Mouse (Mus musculus) forebrain, postnatal 0 days (tissue): ENCODE results near the gene Dscaml1. TPM values are rescaled to one million over a fixed set of nuclear protein-coding genes. Genes with fewer than 3 reads are reported as not detected.

Source experiments
- ATAC-seq: fragments of 200-750 bp; cut with Nextera tagmentation; 2 replicates; pipeline ENCODE4 v1.8.0; 2017; ENCODE audit warnings: mild to moderate bottlenecking, moderate library complexity
- DNase-seq: peaks from one replicate; pipeline ENCODE4 v3.0.0-alpha.2; 2015
- H3K27ac ChIP-seq: fragments of 300-500 bp; sonication (generic); 2 replicates; pipeline ENCODE4 v1.5.1; 2014; ENCODE audit warnings: low read depth, mild to moderate bottlenecking, antibody characterized with exemption, low read length, moderate library complexity, mixed read lengths
- H3K27me3 ChIP-seq: fragments of 300-500 bp; sonication (generic); 2 replicates; pipeline ENCODE4 v1.6.1; 2014; ENCODE audit warnings: mild to moderate bottlenecking, low read length, mixed read lengths; ENCODE audit not compliant: insufficient read depth
- H3K36me3 ChIP-seq: fragments of 300-500 bp; sonication (generic); 2 replicates; pipeline ENCODE4 v1.6.1; 2014; ENCODE audit warnings: mild to moderate bottlenecking, moderate library complexity; ENCODE audit not compliant: insufficient read depth
- H3K4me1 ChIP-seq: fragments of 300-500 bp; sonication (generic); 2 replicates; pipeline ENCODE4 v1.6.1; 2014; ENCODE audit warnings: antibody characterized with exemption; ENCODE audit not compliant: insufficient read depth
- H3K4me2 ChIP-seq: fragments of 300-500 bp; sonication (generic); 2 replicates; pipeline ENCODE4 v1.6.1; 2014; ENCODE audit warnings: low read depth, mild to moderate bottlenecking, moderate library complexity
- H3K4me3 ChIP-seq: fragments of 300-500 bp; sonication (generic); 2 replicates; pipeline ENCODE4 v1.5.1; 2014; ENCODE audit warnings: low read depth, low read length, mixed read lengths
- H3K9ac ChIP-seq: fragments of 300-500 bp; sonication (generic); 2 replicates; pipeline ENCODE4 v1.6.1; 2014; ENCODE audit warnings: mild to moderate bottlenecking
- H3K9me3 ChIP-seq: fragments of 300-500 bp; sonication (generic); 2 replicates; pipeline ENCODE4 v1.6.1; 2016; ENCODE audit warnings: low read length
- CTCF ChIP-seq: sonication (generic); IDR thresholded peaks from 2 replicates; pipeline ENCODE4 v1.5.1; 2016; ENCODE audit warnings: antibody characterized with exemption, control low read depth, low read depth
- WGBS: fragments of 180-500 bp; shearing (Covaris S2); extraction: QIAGEN DNeasy Blood & Tissue Kit; methylation state at CpG from one replicate; pipeline ENCODE4 v1.1.7; 2014; 5-methylcytosine and 5-hydroxymethylcytosine counted together
- polyA plus RNA-seq: library from polyadenylated mRNA; unstranded; fragments of >200 nt; fragmentation: Nextera tagmentation; extraction: Ambion mirVana; gene quantifications from 2 replicates; pipeline ENCODE4 v1.2.1, GENCODE M21; 2015
- total RNA-seq: library from RNA; depleted of rRNA; stranded (reverse); fragments of >200 nt; gene quantifications from 2 replicates; pipeline ENCODE4 v1.2.3, GENCODE M21; 2014; rRNA removed

Gene Dscaml1
- total RNA-seq (28.9 and 42.6 TPM in 2 replicates), polyA plus RNA-seq (13.4 and 19.6 TPM in 2 replicates)

GRCm38 (mm10) chr9:45426456-45426855 is at the start of gene Dscaml1:
Dscaml1 (plus strand) TSS chr9:45426628.
- Histone ChIP-seq H3K4me2 (no peak within 1 kb of the TSS), H3K36me3 (no peaks in the 10 kb centered on the region), H3K27me3 (no peaks in the 10 kb centered on the region), H3K4me3 (no peak within 1 kb of the TSS), H3K4me1 (peaks cover 5% of the 10 kb centered on the region; the same call in 1 of the 2 replicates), H3K27ac (no peak within 1 kb of the TSS), H3K9ac (no peak within 1 kb of the TSS), H3K9me3 (no peaks in the 10 kb centered on the region)
- 83% methylated on average over 4 of the region's 4 CpGs for WGBS
- ATAC-seq (no peak), DNase-seq (no peak)
- no peak for TF ChIP-seq CTCF

DNA sequence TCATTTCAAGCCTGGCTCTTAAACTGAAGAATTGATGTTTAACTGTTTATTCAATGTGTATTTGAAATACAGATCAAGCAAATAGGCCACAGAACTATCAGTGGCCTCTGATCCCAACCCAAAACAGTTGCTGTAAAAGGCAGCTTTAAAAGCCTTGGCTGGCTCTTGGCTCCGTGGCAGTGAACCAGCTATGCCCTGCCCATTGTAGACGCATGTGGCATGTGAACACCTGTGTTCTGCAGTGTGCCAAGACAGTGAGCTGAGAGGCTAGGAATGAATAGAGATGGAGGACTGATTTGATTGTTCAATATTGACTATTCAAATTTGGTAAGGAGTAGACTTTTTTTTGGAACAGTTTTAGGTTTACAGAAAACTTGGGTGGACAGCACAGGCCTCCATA is 49.5 kb upstream of the Dscaml1 start:
- no peak for TF ChIP-seq CTCF
- H3K27ac ChIP-seq: no peak overlapping the region
- no peak overlapping the region for H3K4me3 ChIP-seq
- no peaks in the 10 kb centered on the region for H3K27me3 ChIP-seq
- H3K4me1 ChIP-seq: peaks cover 22% of the 10 kb centered on the region
- H3K36me3 ChIP-seq: peaks cover 5% of the 10 kb centered on the region; the same call in 1 of the 2 replicates
- 42% methylated on average over 2 of the region's 2 CpGs for WGBS
- H3K9me3 ChIP-seq: no peaks in the 10 kb centered on the region
- no peak overlapping the region for H3K9ac ChIP-seq
- no peak overlapping the region for H3K4me2 ChIP-seq
- DNase-seq: no peak
- ATAC-seq: no peak

- peak overlapping the region; percentile 66 for H3K27ac ChIP-seq
- H3K4me2 ChIP-seq: no peak overlapping the region
- TF ChIP-seq CTCF: no peak
- DNase-seq (peak; percentile 58), ATAC-seq (peak; percentile 80)
- H3K9me3 ChIP-seq: no peaks in the 10 kb centered on the region
- peaks cover 3% of the 10 kb centered on the region; the same call in 1 of the 2 replicates for H3K36me3 ChIP-seq
- H3K9ac ChIP-seq: no peak overlapping the region
- H3K4me1 ChIP-seq: peaks cover 12% of the 10 kb centered on the region
- no peaks in the 10 kb centered on the region for H3K27me3 ChIP-seq
- H3K4me3 ChIP-seq: no peak overlapping the region
- 9% methylated on average over 10 of the region's 10 CpGs for WGBS
Observed at GRCm38 (mm10) chr9:45380411-45381251, 45.8 kb upstream of the Dscaml1 start.

DNA sequence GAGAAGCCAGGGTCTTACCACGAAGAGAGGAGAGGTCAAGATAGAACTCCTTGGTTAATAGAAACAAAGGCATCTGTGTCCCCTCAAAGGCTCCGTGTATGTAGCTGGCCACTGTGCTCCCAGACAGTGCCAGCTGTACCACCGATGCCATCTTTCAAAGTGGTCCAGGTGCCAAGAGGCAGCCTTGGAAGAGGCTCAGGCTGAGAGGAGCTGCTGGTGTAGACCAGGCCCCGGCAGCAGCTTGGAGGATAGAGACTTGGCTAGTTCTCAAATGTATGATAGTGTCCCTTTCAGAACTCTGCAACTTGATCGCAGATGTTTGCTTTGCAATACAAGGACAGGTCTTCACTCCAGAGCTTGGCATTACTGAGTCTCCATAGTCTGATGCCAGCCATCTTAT is 44.1 kb upstream of the Dscaml1 start:
- WGBS: 47% methylated on average over 5 of the region's 5 CpGs
- DNase-seq: peak; percentile 51

DNA sequence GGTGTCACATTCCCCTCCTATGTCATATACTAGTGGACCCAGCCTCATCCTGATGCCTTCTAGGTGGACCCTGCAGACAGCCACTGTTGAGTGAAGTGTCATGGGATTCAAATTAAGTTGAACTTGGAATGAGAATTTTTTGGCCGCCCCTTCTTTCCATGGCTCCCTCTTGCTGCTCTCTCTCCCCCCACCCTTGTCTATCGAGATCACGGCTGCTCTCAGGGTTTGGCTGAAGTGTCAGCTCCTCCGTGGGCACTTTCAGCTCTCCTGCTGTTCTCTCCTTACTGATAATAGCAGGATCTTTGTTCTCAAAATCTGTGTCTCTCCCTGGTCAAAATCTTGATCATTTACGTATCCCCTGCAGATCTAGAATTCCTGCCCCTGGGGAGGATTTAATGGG is 43.6 kb upstream of the Dscaml1 start:
- 53% methylated on average over 5 of the region's 5 CpGs for WGBS
- DNase-seq (no peak), ATAC-seq (peak; percentile 13; the same call in 1 of the 2 replicates)
- Histone ChIP-seq H3K9ac (no peak overlapping the region), H3K4me1 (peaks cover 12% of the 10 kb centered on the region), H3K36me3 (no peaks in the 10 kb centered on the region), H3K4me2 (no peak overlapping the region), H3K9me3 (no peaks in the 10 kb centered on the region), H3K27me3 (no peaks in the 10 kb centered on the region), H3K27ac (peak overlapping the region; percentile 40; the same call in 1 of the 2 replicates), H3K4me3 (no peak overlapping the region)
- no peak for TF ChIP-seq CTCF

More for the DNA sequence above, 44.1 kb upstream of the Dscaml1 start:
- H3K4me2 ChIP-seq: no peak overlapping the region
- H3K4me1 ChIP-seq: peaks cover 12% of the 10 kb centered on the region
- no peak for TF ChIP-seq CTCF
- no peaks in the 10 kb centered on the region for H3K9me3 ChIP-seq
- ATAC-seq: peak; percentile 70
- H3K4me3 ChIP-seq: no peak overlapping the region
- no peaks in the 10 kb centered on the region for H3K36me3 ChIP-seq
- no peak overlapping the region for H3K9ac ChIP-seq
- no peak overlapping the region for H3K27ac ChIP-seq
- H3K27me3 ChIP-seq: no peaks in the 10 kb centered on the region

DNA sequence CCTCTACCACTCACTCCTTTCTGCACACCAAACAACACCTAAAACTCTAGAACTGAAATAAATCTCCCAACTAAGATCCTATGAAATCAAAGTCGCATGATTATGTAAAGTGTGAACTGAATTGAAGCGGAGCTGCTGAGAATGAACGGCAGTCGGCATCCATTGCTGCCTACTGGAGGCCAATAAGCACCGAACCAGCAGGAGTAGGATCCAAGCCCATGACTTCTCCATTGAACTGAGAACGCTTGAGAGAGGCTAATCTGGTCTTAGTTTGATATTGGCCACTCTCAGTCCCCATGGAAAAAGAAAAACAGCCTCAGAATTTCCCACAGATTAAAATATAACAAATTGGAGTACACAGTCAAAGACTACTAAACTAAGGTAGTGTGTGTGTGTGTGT is 42.5 kb upstream of the Dscaml1 start:
- no peaks in the 10 kb centered on the region for H3K9me3 ChIP-seq
- TF ChIP-seq CTCF: no peak
- DNase-seq (no peak), ATAC-seq (no peak)
- no peak overlapping the region for H3K4me2 ChIP-seq
- no peak overlapping the region for H3K9ac ChIP-seq
- no peak overlapping the region for H3K27ac ChIP-seq
- no peaks in the 10 kb centered on the region for H3K36me3 ChIP-seq
- H3K4me3 ChIP-seq: no peak overlapping the region
- peaks cover 12% of the 10 kb centered on the region for H3K4me1 ChIP-seq
- WGBS: 78% methylated on average over 6 of the region's 6 CpGs
- H3K27me3 ChIP-seq: no peaks in the 10 kb centered on the region

- no peaks in the 10 kb centered on the region for H3K4me1 ChIP-seq
- DNase-seq (no peak), ATAC-seq (no peak)
- 92% methylated on average over 5 of the region's 5 CpGs for WGBS
- no peak for TF ChIP-seq CTCF
- no peaks in the 10 kb centered on the region for H3K9me3 ChIP-seq
- peaks cover 14% of the 10 kb centered on the region for H3K36me3 ChIP-seq
- H3K4me2 ChIP-seq: no peak overlapping the region
- H3K4me3 ChIP-seq: no peak overlapping the region
- no peak overlapping the region for H3K9ac ChIP-seq
- H3K27me3 ChIP-seq: no peaks in the 10 kb centered on the region
- no peak overlapping the region for H3K27ac ChIP-seq
Observed at GRCm38 (mm10) chr9:45386698-45387097, 39.7 kb upstream of the Dscaml1 start.
